8 mouse cellular contexts compared by ENCODE assay signal in genomic region chr19:14597917-14598689, GRCm38 (mm10). TPM values are rescaled to one million over a fixed set of nuclear protein-coding genes. Genes with fewer than 3 reads are reported as not detected.
A peak's percentile ranks its signal among the peaks of the same experiment; 100 is the strongest.
DNase-seq lines count a peak whose midpoint lies in the region; ATAC-seq lines count a peak whose summit lies in the region.

Gene Tle4 (minus strand): TSS chr19:14598051.

- peak; percentile 86 for ATAC-seq in inflammation-experienced regulatory T-cells, adult 6 months
- ATAC-seq in megakaryocyte-erythroid progenitor cell, adult 5-6 weeks (replicated peaks; ENCODE audit: low FRiP score, low TSS enrichment, poor library complexity, severe bottlenecking): peak; percentile 94

- DNase-seq in adrenal gland, adult (ENCODE audit: inconsistent age in 2 of 2, low spot score in 1 of 2): peak; percentile 100
- peak; percentile 100 for DNase-seq in embryo, embryonic 10.5 days (ENCODE audit: low spot score)
- peak; percentile 100 for DNase-seq in gastrocnemius, postnatal 14 days
- peak; percentile 100 for DNase-seq in left cerebral cortex, postnatal 10 days (ENCODE audit: extremely low spot score in 1 of 2, low spot score in 2 of 2)
- DNase-seq in right cerebral cortex, postnatal 25 days: peak; percentile 100
- DNase-seq in urinary bladder, postnatal 4 days (ENCODE audit: low spot score in 2 of 2): peak; percentile 100

- intact Hi-C loops in gastrocnemius, postnatal 14 days (cut with DNase I; ENCODE audit: low total_unique reads): no loop called here
- intact Hi-C loops in left cerebral cortex, postnatal 10 days (cut with DNase I): loop anchor here (2.0 to 10.0 kb wide), 5 partner anchors 73 to 1014 kb away; no protein-coding TSS in a partner anchor

RNA-seq across cellular contexts. Expression of gene Tle4, which starts in this region (rescaled TPM):
- 10 to 100 TPM; 14.6 to 25.9 TPM for total RNA-seq in gastrocnemius, postnatal 14 days (2021)
- 10 to 100 TPM; 11.3 to 16.2 (median 15.2) TPM for polyA plus RNA-seq in inflammation-experienced regulatory T-cells, adult 6 months (2017; shearing (Covaris generic))
- total RNA-seq in left cerebral cortex, postnatal 10 days (2021): 10 to 100 TPM; 40.6 to 46.4 TPM
- total RNA-seq in megakaryocyte-erythroid progenitor cell, adult 5-6 weeks (2014; fragmentation: Nextera tagmentation): 18.2 and 26.3 TPM in 2 replicates
- 8.7 and 13.3 TPM in 2 replicates for total RNA-seq in megakaryocyte-erythroid progenitor cell, adult 5-6 weeks (2017)

Comparison
In these comparisons a context has a peak if more than half of its experiments do, and no peak if none do; other contexts are left out.
1. Peak in every context shown above with its lines: DNase-seq and ATAC-seq.